Mouse (Mus musculus): ENCODE data around the gene Gkap1. TPM values are rescaled to one million over a fixed set of nuclear protein-coding genes. Genes with fewer than 3 reads are reported as not detected.

Gkap1 gene
- polyA plus RNA-seq, 1 experiment from 2014 or later, result 10.9 TPM

GRCm38 (mm10) chr13:58274259-58274991 is 1.1 kb downstream of the Gkap1 start:
- Histone ChIP-seq H3K27ac (ENCODE audit: low read length) (peak overlapping the region; percentile 79), H3K9ac (ENCODE audit: low read depth, low read length) (peak overlapping the region; percentile 85), H3K36me3 (ENCODE audit: control insufficient read depth, insufficient read depth, low read length) (no peaks in the 10 kb centered on the region), H3K4me2 (ENCODE audit: low read depth, low read length) (peak overlapping the region; percentile 91), H3K4me1 (ENCODE audit: control insufficient read depth, insufficient read depth, low read length) (peaks cover 13% of the 10 kb centered on the region), H3K27me3 (replicated peaks; ENCODE audit: control insufficient read depth, insufficient read depth, low read length) (no peaks in the 10 kb centered on the region), H3K9me3 (ENCODE audit: control insufficient read depth, low read length) (no peaks in the 10 kb centered on the region), H3K4me3 (ENCODE audit: low read length) (peak overlapping the region; percentile 89)
- WGBS, result under 1% methylated on average over 84 of the region's 84 CpGs
- peak; percentile 89 for ATAC-seq

- under 1% methylated on average over 88 of the region's 115 CpGs for WGBS
- Histone ChIP-seq H3K4me2 (ENCODE audit: low read depth, low read length) (peak overlapping the region; percentile 91), H3K4me3 (ENCODE audit: low read length) (peak overlapping the region; percentile 89), H3K9me3 (ENCODE audit: control insufficient read depth, low read length) (no peaks in the 10 kb centered on the region), H3K9ac (ENCODE audit: low read depth, low read length) (peak overlapping the region; percentile 85), H3K27me3 (replicated peaks; ENCODE audit: control insufficient read depth, insufficient read depth, low read length) (no peaks in the 10 kb centered on the region), H3K4me1 (ENCODE audit: control insufficient read depth, insufficient read depth, low read length) (peaks cover 13% of the 10 kb centered on the region), H3K36me3 (ENCODE audit: control insufficient read depth, insufficient read depth, low read length) (no peaks in the 10 kb centered on the region), H3K27ac (ENCODE audit: low read length) (peak overlapping the region; percentile 79)
- peak; percentile 76 for ATAC-seq
These were observed 1.9 kb downstream of the Gkap1 start for GRCm38 (mm10) chr13:58273411-58274258.

- no peak for ATAC-seq
These were observed 8.6 kb downstream of the Gkap1 start for GRCm38 (mm10) chr13:58266864-58267263.

GRCm38 (mm10) chr13:58263546-58263945 is 12.0 kb downstream of the Gkap1 start:
- H3K36me3 ChIP-seq (ENCODE audit: control insufficient read depth, insufficient read depth, low read length), result no peaks in the 10 kb centered on the region
- H3K4me3 ChIP-seq (ENCODE audit: low read length), result no peak overlapping the region
- no peaks in the 10 kb centered on the region for H3K9me3 ChIP-seq (ENCODE audit: control insufficient read depth, low read length)
- ATAC-seq, result no peak
- H3K27me3 ChIP-seq (replicated peaks; ENCODE audit: control insufficient read depth, insufficient read depth, low read length), result no peaks in the 10 kb centered on the region
- no peaks in the 10 kb centered on the region for H3K4me1 ChIP-seq (ENCODE audit: control insufficient read depth, insufficient read depth, low read length)
- H3K27ac ChIP-seq (ENCODE audit: low read length), result no peak overlapping the region
- H3K4me2 ChIP-seq (ENCODE audit: low read depth, low read length), result no peak overlapping the region
- 88% methylated on average over 8 of the region's 8 CpGs for WGBS
- no peak overlapping the region for H3K9ac ChIP-seq (ENCODE audit: low read depth, low read length)

More at GRCm38 (mm10) chr13:58266864-58267263, 8.6 kb downstream of the Gkap1 start:
- no peak overlapping the region for H3K27ac ChIP-seq (ENCODE audit: low read length)
- no peaks in the 10 kb centered on the region for H3K36me3 ChIP-seq (ENCODE audit: control insufficient read depth, insufficient read depth, low read length)
- WGBS, result 76% methylated on average over 3 of the region's 3 CpGs
- H3K4me3 ChIP-seq (ENCODE audit: low read length), result no peak overlapping the region
- no peak overlapping the region for H3K4me2 ChIP-seq (ENCODE audit: low read depth, low read length)
- no peaks in the 10 kb centered on the region for H3K27me3 ChIP-seq (replicated peaks; ENCODE audit: control insufficient read depth, insufficient read depth, low read length)
- H3K4me1 ChIP-seq (ENCODE audit: control insufficient read depth, insufficient read depth, low read length), result no peaks in the 10 kb centered on the region
- no peak overlapping the region for H3K9ac ChIP-seq (ENCODE audit: low read depth, low read length)
- H3K9me3 ChIP-seq (ENCODE audit: control insufficient read depth, low read length), result no peaks in the 10 kb centered on the region

- WGBS, result 86% methylated on average over 4 of the region's 4 CpGs
- Histone ChIP-seq H3K27ac (ENCODE audit: low read length) (no peak overlapping the region), H3K36me3 (ENCODE audit: control insufficient read depth, insufficient read depth, low read length) (no peaks in the 10 kb centered on the region), H3K9me3 (ENCODE audit: control insufficient read depth, low read length) (no peaks in the 10 kb centered on the region), H3K4me2 (ENCODE audit: low read depth, low read length) (no peak overlapping the region), H3K4me1 (ENCODE audit: control insufficient read depth, insufficient read depth, low read length) (no peaks in the 10 kb centered on the region), H3K4me3 (ENCODE audit: low read length) (no peak overlapping the region), H3K27me3 (replicated peaks; ENCODE audit: control insufficient read depth, insufficient read depth, low read length) (no peaks in the 10 kb centered on the region), H3K9ac (ENCODE audit: low read depth, low read length) (no peak overlapping the region)
- ATAC-seq, result no peak
These were observed 13.8 kb downstream of the Gkap1 start for GRCm38 (mm10) chr13:58261674-58262073.

- H3K9ac ChIP-seq (ENCODE audit: low read depth, low read length), result no peak overlapping the region
- H3K27me3 ChIP-seq (replicated peaks; ENCODE audit: control insufficient read depth, insufficient read depth, low read length), result no peaks in the 10 kb centered on the region
- WGBS, result 85% methylated on average over 1 of the region's 1 CpGs
- H3K4me3 ChIP-seq (ENCODE audit: low read length), result no peak overlapping the region
- ATAC-seq, result no peak
- no peak overlapping the region for H3K4me2 ChIP-seq (ENCODE audit: low read depth, low read length)
- H3K9me3 ChIP-seq (ENCODE audit: control insufficient read depth, low read length), result no peaks in the 10 kb centered on the region
- H3K36me3 ChIP-seq (ENCODE audit: control insufficient read depth, insufficient read depth, low read length), result no peaks in the 10 kb centered on the region
- no peaks in the 10 kb centered on the region for H3K4me1 ChIP-seq (ENCODE audit: control insufficient read depth, insufficient read depth, low read length)
- no peak overlapping the region for H3K27ac ChIP-seq (ENCODE audit: low read length)
These were observed 22.2 kb downstream of the Gkap1 start for GRCm38 (mm10) chr13:58253268-58253667.

GRCm38 (mm10) chr13:58248957-58249356 is 26.5 kb downstream of the Gkap1 start:
- H3K4me2 ChIP-seq (ENCODE audit: low read depth, low read length), result no peak overlapping the region
- H3K4me3 ChIP-seq (ENCODE audit: low read length), result no peak overlapping the region
- H3K9ac ChIP-seq (ENCODE audit: low read depth, low read length), result no peak overlapping the region
- H3K4me1 ChIP-seq (ENCODE audit: control insufficient read depth, insufficient read depth, low read length), result no peaks in the 10 kb centered on the region
- 83% methylated on average over 5 of the region's 5 CpGs for WGBS
- no peak overlapping the region for H3K27ac ChIP-seq (ENCODE audit: low read length)
- no peaks in the 10 kb centered on the region for H3K27me3 ChIP-seq (replicated peaks; ENCODE audit: control insufficient read depth, insufficient read depth, low read length)
- peak; percentile 33; the same call in 1 of the 2 replicates for ATAC-seq
- H3K9me3 ChIP-seq (ENCODE audit: control insufficient read depth, low read length), result no peaks in the 10 kb centered on the region
- peaks cover 3% of the 10 kb centered on the region; the same call in 1 of the 2 replicates for H3K36me3 ChIP-seq (ENCODE audit: control insufficient read depth, insufficient read depth, low read length)

- no peak overlapping the region for H3K9ac ChIP-seq (ENCODE audit: low read depth, low read length)
- no peaks in the 10 kb centered on the region for H3K4me1 ChIP-seq (ENCODE audit: control insufficient read depth, insufficient read depth, low read length)
- H3K27me3 ChIP-seq (replicated peaks; ENCODE audit: control insufficient read depth, insufficient read depth, low read length), result no peaks in the 10 kb centered on the region
- ATAC-seq, result no peak
- no peaks in the 10 kb centered on the region for H3K9me3 ChIP-seq (ENCODE audit: control insufficient read depth, low read length)
- no peak overlapping the region for H3K27ac ChIP-seq (ENCODE audit: low read length)
- 88% methylated on average over 7 of the region's 7 CpGs for WGBS
- H3K4me3 ChIP-seq (ENCODE audit: low read length), result no peak overlapping the region
- no peaks in the 10 kb centered on the region for H3K36me3 ChIP-seq (ENCODE audit: control insufficient read depth, insufficient read depth, low read length)
- H3K4me2 ChIP-seq (ENCODE audit: low read depth, low read length), result no peak overlapping the region
These were observed 39.0 kb downstream of the Gkap1 start for GRCm38 (mm10) chr13:58236536-58236935.

- Histone ChIP-seq H3K9me3 (ENCODE audit: control insufficient read depth, low read length) (no peaks in the 10 kb centered on the region), H3K4me2 (ENCODE audit: low read depth, low read length) (no peak overlapping the region), H3K9ac (ENCODE audit: low read depth, low read length) (no peak overlapping the region), H3K27me3 (replicated peaks; ENCODE audit: control insufficient read depth, insufficient read depth, low read length) (no peaks in the 10 kb centered on the region), H3K4me1 (ENCODE audit: control insufficient read depth, insufficient read depth, low read length) (no peaks in the 10 kb centered on the region), H3K27ac (ENCODE audit: low read length) (no peak overlapping the region), H3K4me3 (ENCODE audit: low read length) (no peak overlapping the region), H3K36me3 (ENCODE audit: control insufficient read depth, insufficient read depth, low read length) (no peaks in the 10 kb centered on the region)
- WGBS, result 46% methylated on average over 5 of the region's 5 CpGs
- ATAC-seq, result peak; percentile 72
These were observed 42.9 kb downstream of the Gkap1 start for GRCm38 (mm10) chr13:58232611-58233010.

Measured in intestine, embryonic 16.5 days (tissue).